Mouse (Mus musculus) retina, postnatal 1 day (tissue): ENCODE measurements around the gene Chordc1.

ENCODE experiments used
- DNase-seq: peaks from one replicate; pipeline ENCODE4 v3.0.0-alpha.2; 2012

Chordc1 gene

GRCm38 (mm10) chr9:18291571-18292429 lies at the start of gene Chordc1:
Gene Chordc1 (plus strand): TSS chr9:18292125.
- peak; percentile 99 for DNase-seq

- no peak for DNase-seq
Observed at GRCm38 (mm10) chr9:18275901-18276300, 16.0 kb upstream of the Chordc1 start.

DNA sequence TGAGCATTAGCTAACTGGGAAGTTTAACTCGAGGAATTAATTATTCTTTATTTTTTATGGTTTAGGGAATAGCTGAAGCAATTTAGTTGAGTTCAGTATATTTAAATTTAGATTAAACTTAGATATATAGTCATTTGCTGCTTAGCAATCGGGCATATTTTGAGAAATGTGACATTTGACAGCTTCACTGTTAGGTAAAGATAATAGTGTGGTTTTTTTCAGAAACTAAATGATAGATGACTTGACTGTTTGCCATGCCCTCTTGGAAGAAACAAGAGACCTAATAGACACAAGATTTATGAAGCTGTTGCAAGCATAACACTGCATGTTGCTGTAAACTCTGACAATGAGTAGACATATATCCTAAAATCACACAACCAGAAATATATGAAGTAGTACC lies 15.1 kb upstream of the Chordc1 start:
- no peak for DNase-seq

GRCm38 (mm10) chr9:18277497-18277896 lies 14.4 kb upstream of the Chordc1 start:
- DNase-seq, result peak; percentile 58

DNA sequence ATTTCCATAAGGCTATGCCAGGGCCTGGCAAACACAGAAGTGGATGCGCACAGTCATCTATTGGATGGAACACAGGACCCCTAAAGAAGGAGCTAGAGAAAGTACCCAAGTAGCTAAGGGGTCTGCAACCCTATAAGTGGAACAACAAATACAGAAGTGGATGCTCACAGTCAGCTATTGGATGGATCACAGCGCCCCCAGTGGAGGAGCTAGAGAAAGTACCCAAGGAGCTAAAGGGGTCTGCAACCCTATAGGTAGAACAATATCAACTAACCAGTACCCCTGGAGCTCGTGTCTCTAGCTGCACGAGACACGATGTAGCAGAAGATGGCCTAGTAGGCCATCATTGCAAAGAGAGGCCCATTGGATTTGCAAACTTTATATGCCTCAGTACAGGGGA lies 13.2 kb upstream of the Chordc1 start:
- DNase-seq, result peak; percentile 3

DNA sequence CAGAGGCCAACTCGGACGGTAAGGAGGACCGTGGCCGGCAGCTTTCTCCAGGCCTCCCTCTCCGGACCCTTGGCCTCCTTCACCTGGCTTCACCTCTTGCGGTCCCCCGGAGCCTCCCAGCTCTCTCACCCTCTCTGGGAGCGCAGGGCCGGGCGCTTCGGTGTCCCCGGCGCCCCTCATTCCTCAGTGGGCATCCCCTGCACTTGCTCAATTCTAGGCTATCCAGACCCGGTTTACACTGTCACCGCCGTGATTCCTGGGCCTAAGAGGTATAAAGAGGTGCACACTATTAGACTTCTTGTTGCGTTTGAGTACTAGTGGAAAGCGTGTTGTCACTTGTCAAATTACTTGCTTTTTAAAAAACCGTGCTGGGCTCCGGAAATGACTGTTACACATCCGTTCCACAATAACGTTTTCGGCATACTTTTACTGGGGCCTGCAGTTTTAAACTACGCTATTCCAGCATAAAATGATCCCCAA lies 558 bp downstream of the Chordc1 start:
- DNase-seq, result no peak

- DNase-seq, result no peak
Observed at GRCm38 (mm10) chr9:18293026-18293781, 1.3 kb downstream of the Chordc1 start.

GRCm38 (mm10) chr9:18298301-18298700 lies 6.4 kb downstream of the Chordc1 start:
- DNase-seq, result no peak

DNA sequence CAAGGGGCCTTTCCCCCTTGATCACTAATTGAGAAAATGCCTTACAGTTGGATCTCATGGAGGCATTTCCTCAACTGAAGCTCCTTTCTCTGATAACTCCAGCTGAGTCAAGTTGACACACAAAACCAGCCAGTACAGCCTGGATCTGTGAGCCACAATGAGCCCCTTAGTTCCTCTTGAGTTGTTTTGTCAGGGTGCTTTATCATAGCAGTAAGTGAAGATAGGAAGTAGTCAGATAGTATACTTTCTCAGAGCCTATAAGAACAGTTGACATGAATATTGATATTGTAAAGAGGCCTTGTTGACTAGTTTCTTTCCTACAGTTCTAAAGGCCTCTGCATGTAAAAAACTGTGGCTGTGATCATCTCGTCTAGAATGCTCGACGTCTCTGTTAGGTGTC lies 28.1 kb downstream of the Chordc1 start:
- no peak for DNase-seq
